Mouse (Mus musculus) brain, embryonic 14.5 days (tissue): Measurements from ENCODE around the gene Nsun6.

Source experiments
- CTCF ChIP-seq: fragments of 200-500 bp; IDR thresholded peaks from 2 replicates; pipeline ENCODE4 v1.5.1; 2012; ENCODE audit warnings: inconsistent platforms, mild to moderate bottlenecking, moderate library complexity, borderline replicate concordance; ENCODE audit not compliant: insufficient read depth, insufficient read length; ENCODE audit errors: extremely low read depth
- POLR2A ChIP-seq: fragments of 200-500 bp; IDR thresholded peaks from 2 replicates; pipeline ENCODE4 v1.6.1; 2012; ENCODE audit warnings: mild to moderate bottlenecking, inconsistent platforms, borderline replicate concordance; ENCODE audit not compliant: poor library complexity, insufficient read depth, insufficient read length, severe bottlenecking; ENCODE audit errors: extremely low read depth

DNA sequence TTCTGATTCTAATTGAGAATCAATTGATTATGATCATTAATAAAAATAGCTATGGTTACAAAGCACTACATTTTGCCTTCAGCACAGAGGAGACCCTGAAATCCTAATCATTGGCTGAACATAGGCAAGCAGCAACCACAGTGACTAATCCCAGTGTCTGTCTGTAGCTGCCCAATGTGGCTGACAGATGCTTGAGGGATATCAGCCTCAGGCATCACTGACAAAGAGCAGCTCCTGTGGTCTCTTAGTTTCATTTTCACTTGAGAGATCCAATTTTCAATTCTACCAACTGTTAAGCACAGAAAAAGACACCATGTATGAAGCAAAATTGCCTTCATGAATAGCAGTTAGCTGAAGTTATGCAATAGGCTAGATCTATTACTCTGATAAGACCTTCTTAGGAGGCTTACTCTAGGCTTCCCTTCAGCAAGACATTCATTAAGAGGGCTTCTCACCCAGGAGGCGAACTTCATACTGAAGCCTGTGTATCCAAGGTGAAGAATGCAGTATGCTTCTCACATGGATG lies 93.8 kb downstream of the Nsun6 start:
- TF ChIP-seq POLR2A (no peak), CTCF (no peak)
